Mouse (Mus musculus) MEL (cell line): ENCODE measurements around the gene Rplp0. TPM values are rescaled to one million over a fixed set of nuclear protein-coding genes. Genes with fewer than 3 reads are reported as not detected.

Source experiments
- DNase-seq: peaks from one replicate; pipeline ENCODE4 v3.0.0; 2011; ENCODE audit warnings: low read depth, low spot score
- H3K27ac ChIP-seq: 2 replicates; pipeline ENCODE4 v1.5.1; 2012; ENCODE audit warnings: low read depth, mild to moderate bottlenecking, control low read depth, low read length, moderate library complexity; ENCODE audit not compliant: control insufficient read depth
- H3K27me3 ChIP-seq, 2 experiments: fragments of 150-350 bp in 1 of 2; sonication (generic) in 1 of 2; 2 replicates each; pipeline ENCODE4 v1.6.1; 2012; ENCODE audit warnings: low read length in 2 of 2, mild to moderate bottlenecking in 2 of 2, improper control_type of control experiment in 1 of 2, moderate library complexity in 1 of 2; ENCODE audit not compliant: insufficient read depth in 2 of 2, control insufficient read depth in 1 of 2
- H3K36me3 ChIP-seq, 2 experiments: 2 replicates each; pipeline ENCODE4 v1.6.1; 2012 to 2014; ENCODE audit warnings: low read length in 2 of 2, improper control_type of control experiment in 1 of 2, inconsistent platforms in 1 of 2, mild to moderate bottlenecking in 1 of 2; ENCODE audit not compliant: insufficient read depth in 2 of 2, control insufficient read depth in 1 of 2
- H3K4me1 ChIP-seq, 2 experiments: fragments of 150-350 bp in 1 of 2; sonication (generic) in 1 of 2; 2 replicates each; pipeline ENCODE4 v1.6.1; 2012; ENCODE audit warnings: low read length in 2 of 2, improper control_type of control experiment in 1 of 2, mild to moderate bottlenecking in 1 of 2; ENCODE audit not compliant: insufficient read depth in 2 of 2, control insufficient read depth in 1 of 2
- H3K4me3 ChIP-seq, 2 experiments: fragments of 150-350 bp in 1 of 2; sonication (generic) in 1 of 2; 2 replicates each; pipeline ENCODE4 v1.5.1; 2012; ENCODE audit warnings: low read depth in 2 of 2, low read length in 2 of 2, mild to moderate bottlenecking in 2 of 2, moderate library complexity in 2 of 2, control low read depth in 1 of 2, improper control_type of control experiment in 1 of 2; ENCODE audit not compliant: control insufficient read depth in 1 of 2, insufficient read depth in 1 of 2
- H3K79me2 ChIP-seq: 2 replicates; pipeline ENCODE4 v1.6.1; 2012; ENCODE audit warnings: mild to moderate bottlenecking, low read length, moderate library complexity; ENCODE audit not compliant: control insufficient read depth, poor library complexity, insufficient read depth
- H3K9ac ChIP-seq: 2 replicates; pipeline ENCODE4 v1.6.1; 2012; ENCODE audit warnings: low read depth, mild to moderate bottlenecking, control low read depth, low read length, moderate library complexity; ENCODE audit not compliant: control insufficient read depth, poor library complexity, severe bottlenecking
- H3K9me3 ChIP-seq: fragments of 150-350 bp; sonication (generic); replicated peaks from 2 replicates; pipeline ENCODE4 v1.6.1; 2012; ENCODE audit warnings: mild to moderate bottlenecking, low read length, improper control_type of control experiment, moderate library complexity; ENCODE audit not compliant: insufficient read depth
- BHLHE40 ChIP-seq: IDR thresholded peaks from 2 replicates; pipeline ENCODE4 v1.6.1; 2012; ENCODE audit warnings: low read depth, mild to moderate bottlenecking, inconsistent platforms, low read length, improper control_type of control experiment, borderline replicate concordance
- CHD2 ChIP-seq: IDR thresholded peaks from 2 replicates; pipeline ENCODE4 v1.6.1; 2011; ENCODE audit warnings: low read length, improper control_type of control experiment
- CTCF ChIP-seq, 3 experiments: IDR thresholded peaks in 2 of 3; conservative IDR thresholded peaks in 1 of 3; 2 replicates each; pipeline ENCODE4 v1.5.1; 2011 to 2012; ENCODE audit warnings: low read length in 3 of 3, low read depth in 2 of 3, mild to moderate bottlenecking in 2 of 3, improper control_type of control experiment in 1 of 3, inconsistent platforms in 1 of 3, mixed read lengths in 1 of 3, moderate library complexity in 1 of 3; ENCODE audit not compliant: control insufficient read depth in 1 of 3, insufficient read depth in 1 of 3, poor library complexity in 1 of 3, severe bottlenecking in 1 of 3
- GABPA ChIP-seq: IDR thresholded peaks from 2 replicates; pipeline ENCODE4 v1.6.1; 2012; ENCODE audit warnings: low read depth, mild to moderate bottlenecking, inconsistent platforms, low read length, improper control_type of control experiment, moderate library complexity
- HCFC1 ChIP-seq: IDR thresholded peaks from 2 replicates; pipeline ENCODE4 v1.6.1; 2012; ENCODE audit warnings: low read depth, mild to moderate bottlenecking, inconsistent platforms, low read length, improper control_type of control experiment, moderate library complexity
- JUND ChIP-seq: IDR thresholded peaks from 2 replicates; pipeline ENCODE4 v1.6.1; 2011; ENCODE audit warnings: low read depth, mild to moderate bottlenecking, improper control_type of control experiment, low read length
- MAFK ChIP-seq: IDR thresholded peaks from 2 replicates; pipeline ENCODE4 v1.6.1; 2011; ENCODE audit warnings: low read depth, mild to moderate bottlenecking, low read length, improper control_type of control experiment, borderline replicate concordance
- MXI1 ChIP-seq: IDR thresholded peaks from 2 replicates; pipeline ENCODE4 v1.6.1; 2011; ENCODE audit warnings: mild to moderate bottlenecking, low read depth, low read length, improper control_type of control experiment
- MYC ChIP-seq: IDR thresholded peaks from 2 replicates; pipeline ENCODE4 v1.6.1; 2011; ENCODE audit warnings: low read depth, mild to moderate bottlenecking, low read length, improper control_type of control experiment, moderate library complexity
- POLR2AphosphoS2 ChIP-seq: IDR thresholded peaks from 2 replicates; pipeline ENCODE4 v1.6.1; 2011; ENCODE audit warnings: low read length, improper control_type of control experiment
- POLR2AphosphoS5 ChIP-seq: IDR thresholded peaks from 2 replicates; pipeline ENCODE4 v1.6.1; 2012; ENCODE audit warnings: low read depth, borderline replicate concordance, mild to moderate bottlenecking, inconsistent platforms, low read length, moderate library complexity, mixed read lengths
- RAD21 ChIP-seq: IDR thresholded peaks from 2 replicates; pipeline ENCODE4 v1.6.1; 2011; ENCODE audit warnings: mild to moderate bottlenecking, low read depth, low read length, improper control_type of control experiment
- SIN3A ChIP-seq: IDR thresholded peaks from 2 replicates; pipeline ENCODE4 v1.6.1; 2012; ENCODE audit warnings: low read length, improper control_type of control experiment, inconsistent platforms
- USF2 ChIP-seq, 2 experiments: IDR thresholded peaks; 2 replicates each; pipeline ENCODE4 v1.6.1; 2011 to 2012; ENCODE audit warnings: improper control_type of control experiment in 2 of 2, low read length in 2 of 2, borderline replicate concordance in 1 of 2, inconsistent platforms in 1 of 2, low read depth in 1 of 2, mild to moderate bottlenecking in 1 of 2; ENCODE audit not compliant: insufficient read depth in 1 of 2
- polyA plus RNA-seq, 2 experiments: library from polyadenylated mRNA; stranded (reverse) in 1 of 2; unstranded in 1 of 2; fragments of >175 nt in 1 of 2; fragments of >200 nt in 1 of 2; gene quantifications; 2 replicates each; pipeline versions ENCODE4 v1.2.1 to v1.2.4; 2012; ENCODE audit warnings: low replicate concordance in 2 of 2, low read depth in 1 of 2; ENCODE audit not compliant: insufficient read length in 2 of 2, insufficient read depth in 1 of 2, missing spikeins in 1 of 2
- total RNA-seq: library from RNA; depleted of rRNA; stranded (reverse); fragments of 300-350 nt; gene quantifications from 2 replicates; pipeline ENCODE4 v1.2.3, GENCODE M21; 2012; rRNA removed

The Rplp0 gene
- total and polyA plus RNA-seq, 3 experiments = 3,028 to 4,164 (median 3,294) TPM

GRCm38 (mm10) chr5:115611566-115611965 lies 52.3 kb downstream of the Rplp0 start:
- DNase-seq = no peak
- H3K4me3 ChIP-seq = no peak overlapping the region
- TF ChIP-seq HCFC1 (no peak), MAFK (no peak), BHLHE40 (no peak), SIN3A (no peak), CHD2 (no peak), USF2 (IDR thresholded peaks at IDR 0.05; ENCODE audit: borderline replicate concordance in 1 of 2, insufficient read depth in 1 of 2, low read depth in 1 of 2, low read length in 2 of 2) (no peak), GABPA (no peak), CTCF (IDR thresholded peaks at IDR 0.05 in 2 of 3, conservative IDR thresholded peaks at IDR 0.05 in 1 of 3; ENCODE audit: control insufficient read depth in 1 of 3, insufficient read depth in 1 of 3, low read depth in 2 of 3, low read length in 3 of 3, poor library complexity in 1 of 3, severe bottlenecking in 1 of 3) (no peak), MYC (no peak), POLR2AphosphoS5 (no peak), POLR2AphosphoS2 (no peak), JUND (no peak), MXI1 (no peak), RAD21 (no peak)
- H3K9me3 ChIP-seq = no peaks in the 10 kb centered on the region
- no peak overlapping the region for H3K9ac ChIP-seq
- H3K4me1 ChIP-seq = no peaks in the 10 kb centered on the region
- H3K27me3 ChIP-seq = no peaks in the 10 kb centered on the region
- H3K79me2 ChIP-seq = no peaks in the 10 kb centered on the region
- peaks cover 0 to 17% of the 10 kb centered on the region in 2 experiments; a peak in 2 of 4 replicates for H3K36me3 ChIP-seq
- no peak overlapping the region for H3K27ac ChIP-seq

Other genes with a start within 250 kb of the Rplp0 start
- gene Srsf9, start 232.3 kb upstream of the Rplp0 start, total RNA-seq = 80.0 and 98.0 TPM in 2 replicates
- gene Srsf9, start 232.3 kb upstream of the Rplp0 start, polyA plus RNA-seq = 100 to 1,000 TPM in 1 of 2 experiments, not detected in 1; 170 TPM
- gene Gatc, start 218.3 kb upstream of the Rplp0 start, total RNA-seq = 6.3 and 6.5 TPM in 2 replicates
- 10 to 100 TPM in 1 of 2 experiments, not detected in 1; 32.2 TPM for gene Gatc, start 218.3 kb upstream of the Rplp0 start, polyA plus RNA-seq
- 50.8 and 63.2 TPM in 2 replicates for gene Triap1, start 218.2 kb upstream of the Rplp0 start, total RNA-seq
- gene Triap1, start 218.2 kb upstream of the Rplp0 start, polyA plus RNA-seq = 10 to 100 TPM in 1 of 2 experiments, not detected in 1; 59.2 TPM
- 725 and 749 TPM in 2 replicates for gene Cox6a1, start 210.5 kb upstream of the Rplp0 start, total RNA-seq
- gene Cox6a1, start 210.5 kb upstream of the Rplp0 start, polyA plus RNA-seq = 1,000 to 10,000 TPM in 1 of 2 experiments, 100 to 1,000 TPM in 1; 328 to 1,215 TPM
- gene Msi1, start 129.9 kb upstream of the Rplp0 start, total RNA-seq = 3.1 and 3.5 TPM in 2 replicates
- gene Msi1, start 129.9 kb upstream of the Rplp0 start, polyA plus RNA-seq = 1 to 10 TPM in 1 of 2 experiments, not detected in 1; 5.7 TPM
- gene Pla2g1b, start 93.2 kb upstream of the Rplp0 start, total RNA-seq = 0.58 and 0.92 TPM in 2 replicates
- 1 to 10 TPM in 1 of 2 experiments, not detected in 1; 6.6 TPM for gene Pla2g1b, start 93.2 kb upstream of the Rplp0 start, polyA plus RNA-seq
- 7.6 and 9.2 TPM in 2 replicates for gene Sirt4, start 74.7 kb upstream of the Rplp0 start, total RNA-seq
- 10 to 100 TPM in 1 of 2 experiments, not detected in 1; 10.3 TPM for gene Sirt4, start 74.7 kb upstream of the Rplp0 start, polyA plus RNA-seq
- gene Pxn, start 52.8 kb upstream of the Rplp0 start, total RNA-seq = 12.7 and 15.2 TPM in 2 replicates
- 100 to 1,000 TPM in 1 of 2 experiments, 10 to 100 TPM in 1; 29.2 to 167 TPM for gene Pxn, start 52.8 kb upstream of the Rplp0 start, polyA plus RNA-seq
- gene Gcn1l1, start 5.8 kb downstream of the Rplp0 start, total RNA-seq = 79.7 and 93.8 TPM in 2 replicates
- 100 to 1,000 TPM in 1 of 2 experiments, 10 to 100 TPM in 1; 88.2 to 123 TPM for gene Gcn1l1, start 5.8 kb downstream of the Rplp0 start, polyA plus RNA-seq
- gene Rab35, start 72.4 kb downstream of the Rplp0 start, total RNA-seq = 62.1 and 66.9 TPM in 2 replicates
- gene Rab35, start 72.4 kb downstream of the Rplp0 start, polyA plus RNA-seq = 100 to 1,000 TPM in 1 of 2 experiments, not detected in 1; 113 TPM
- 3.5 and 4.2 TPM in 2 replicates for gene Bicdl1, start 172.2 kb downstream of the Rplp0 start, total RNA-seq
- 10 to 100 TPM in 1 of 2 experiments, not detected in 1; 13.4 TPM for gene Bicdl1, start 172.2 kb downstream of the Rplp0 start, polyA plus RNA-seq